ENCODE assay signal across 8 mouse cellular contexts in genomic region chr2:75661106-75661505, GRCm38 (mm10). TPM values are rescaled to one million over a fixed set of nuclear protein-coding genes. Genes with fewer than 3 reads are reported as not detected.
DNase-seq lines count a peak whose midpoint lies in the region; ATAC-seq and TF ChIP-seq lines count a peak whose summit lies in the region.

No protein-coding gene starts in this region.

- WGBS in heart, postnatal 0 days = 11% methylated on average over 2 of the region's 2 CpGs
- 34% methylated on average over 2 of the region's 2 CpGs for WGBS in liver, embryonic 15.5 days (ENCODE audit: insufficient replicate concordance)

- DNase-seq in heart, postnatal 0 days (ENCODE audit: low spot score) = no peak
- no peak for DNase-seq in adrenal gland, postnatal 14 days
- DNase-seq in adrenal gland, adult 2 months = no peak

- H3K4me3 ChIP-seq in erythroblast, embryonic 14.5 days (replicated peaks) = peak overlapping the region; percentile 97
- H3K4me3 ChIP-seq in E14TG2a.4 (replicated peaks; ENCODE audit: low read length) = peak overlapping the region; percentile 95
- H3K4me3 ChIP-seq in heart, postnatal 0 days (ENCODE audit: low read depth, low read length) = peak overlapping the region; percentile 97
- H3K4me3 ChIP-seq in liver, embryonic 15.5 days (replicated peaks) = peak overlapping the region; percentile 95

- no peak overlapping the region for H3K27ac ChIP-seq in heart, postnatal 0 days (ENCODE audit: low read depth)
- H3K27ac ChIP-seq in liver, embryonic 15.5 days (replicated peaks) = no peak overlapping the region

- ATAC-seq in erythroblast, adult 5-6 weeks (replicated peaks; ENCODE audit: low FRiP score, poor library complexity, severe bottlenecking) = no peak
- no peak for ATAC-seq in heart, postnatal 0 days (ENCODE audit: insufficient read depth, low read depth)
- ATAC-seq in liver, embryonic 15.5 days (ENCODE audit: insufficient read depth) = no peak
- no peak for ATAC-seq in granulocyte monocyte progenitor cell, adult 5-6 weeks (replicated peaks; ENCODE audit: poor library complexity, severe bottlenecking)

- H3K9ac ChIP-seq in heart, postnatal 0 days (replicated peaks; ENCODE audit: low read depth, low read length) = peak overlapping the region; percentile 100; the same call in 1 of the 2 replicates
- H3K9ac ChIP-seq in liver, embryonic 15.5 days = peak overlapping the region; percentile 98

- peak overlapping the region; percentile 78 for H3K4me2 ChIP-seq in heart, postnatal 0 days (ENCODE audit: low read depth, low read length)
- H3K4me2 ChIP-seq in liver, embryonic 15.5 days = peak overlapping the region; percentile 87

- no peaks in the 10 kb centered on the region for H3K9me3 ChIP-seq in erythroblast, embryonic 14.5 days (ENCODE audit: control insufficient read depth, low read length)
- no peaks in the 10 kb centered on the region for H3K9me3 ChIP-seq in E14TG2a.4 (ENCODE audit: low read length)
- H3K9me3 ChIP-seq in heart, postnatal 0 days (replicated peaks; ENCODE audit: control insufficient read depth, low read length) = no peaks in the 10 kb centered on the region
- H3K9me3 ChIP-seq in liver, embryonic 15.5 days (replicated peaks) = no peaks in the 10 kb centered on the region

- H3K27me3 ChIP-seq in erythroblast, embryonic 14.5 days (ENCODE audit: control insufficient read depth) = no peaks in the 10 kb centered on the region
- no peaks in the 10 kb centered on the region for H3K27me3 ChIP-seq in E14TG2a.4 (ENCODE audit: insufficient read depth, low read length)
- H3K27me3 ChIP-seq in heart, postnatal 0 days (ENCODE audit: control insufficient read depth, insufficient read depth, low read length) = no peaks in the 10 kb centered on the region
- H3K27me3 ChIP-seq in liver, embryonic 15.5 days = no peaks in the 10 kb centered on the region

- peaks cover 59% of the 10 kb centered on the region for H3K36me3 ChIP-seq in erythroblast, embryonic 14.5 days (ENCODE audit: control insufficient read depth)
- peaks cover 55% of the 10 kb centered on the region for H3K36me3 ChIP-seq in E14TG2a.4 (ENCODE audit: insufficient read depth, low read length)
- H3K36me3 ChIP-seq in heart, postnatal 0 days (replicated peaks; ENCODE audit: control insufficient read depth, insufficient read depth, low read length) = peaks cover 28% of the 10 kb centered on the region
- H3K36me3 ChIP-seq in liver, embryonic 15.5 days (replicated peaks) = peaks cover 48% of the 10 kb centered on the region

- TF ChIP-seq CTCF in E14TG2a.4 (conservative IDR thresholded peaks at IDR 0.05; ENCODE audit: low read length) = no peak
- no peak for TF ChIP-seq CTCF in heart, postnatal 0 days (IDR thresholded peaks at IDR 0.05; ENCODE audit: low read depth)

- H3K4me1 ChIP-seq in erythroblast, embryonic 14.5 days (ENCODE audit: control insufficient read depth) = peaks cover 28% of the 10 kb centered on the region
- H3K4me1 ChIP-seq in E14TG2a.4 (replicated peaks; ENCODE audit: low read depth, low read length) = peaks cover 51% of the 10 kb centered on the region
- H3K4me1 ChIP-seq in heart, postnatal 0 days (ENCODE audit: control insufficient read depth, insufficient read depth) = peaks cover 8% of the 10 kb centered on the region
- peaks cover 31% of the 10 kb centered on the region for H3K4me1 ChIP-seq in liver, embryonic 15.5 days (replicated peaks)

- TF ChIP-seq EP300 in heart, postnatal 0 days (IDR thresholded peaks at IDR 0.05; ENCODE audit: low read depth) = no peak

RNA-seq across cellular contexts. Expression of gene Hnrnpa3, which starts 2.0 kb away (rescaled TPM):
- 16.1 and 18.8 TPM in 2 replicates for polyA plus RNA-seq in erythroblast, embryonic 14.5 days (2012)
- total RNA-seq in erythroblast, adult 5-6 weeks (2015; ENCODE audit: low replicate concordance) = 181 and 187 TPM in 2 replicates
- 98.5 and 192 TPM in 2 replicates for total RNA-seq in erythroblast, adult 5-6 weeks (2017; ENCODE audit: low replicate concordance)
- total RNA-seq in heart, postnatal 0 days (2014; rRNA removed; ENCODE audit: low replicate concordance) = 26.0 and 33.9 TPM in 2 replicates
- 93.6 and 102 TPM in 2 replicates for polyA plus RNA-seq in heart, postnatal 0 days (2015; fragmentation: Nextera tagmentation; extraction: Ambion mirVana)
- polyA plus RNA-seq in liver, embryonic 15.5 days (2015; fragmentation: Nextera tagmentation; extraction: Ambion mirVana) = 96.7 and 101 TPM in 2 replicates
- total RNA-seq in adrenal gland, postnatal 14 days (2021) = 509 and 538 TPM in 2 replicates
- total RNA-seq in granulocyte monocyte progenitor cell, adult 5-6 weeks (2014; fragmentation: Nextera tagmentation) = 734 and 909 TPM in 2 replicates
- 363 and 370 TPM in 2 replicates for total RNA-seq in granulocyte monocyte progenitor cell, adult 5-6 weeks (2017)
- 100 to 1,000 TPM; 311 to 403 TPM for total RNA-seq in adrenal gland, adult 2 months (2021)
- 3.7 and 3.8 TPM in 2 replicates for polyA plus RNA-seq in adrenal gland, adult 2 months (2012; rRNA removed)

RNA-seq across cellular contexts. Expression of gene Nfe2l2, which starts 43.3 kb away (rescaled TPM):
- polyA plus RNA-seq in erythroblast, embryonic 14.5 days (2012) = 1.6 and 1.7 TPM in 2 replicates
- 52.5 and 91.5 TPM in 2 replicates for total RNA-seq in erythroblast, adult 5-6 weeks (2015; ENCODE audit: low replicate concordance)
- total RNA-seq in erythroblast, adult 5-6 weeks (2017; ENCODE audit: low replicate concordance) = 30.5 and 34.6 TPM in 2 replicates
- 47.1 and 55.2 TPM in 2 replicates for total RNA-seq in heart, postnatal 0 days (2014; rRNA removed; ENCODE audit: low replicate concordance)
- polyA plus RNA-seq in heart, postnatal 0 days (2015; fragmentation: Nextera tagmentation; extraction: Ambion mirVana) = 50.1 and 50.4 TPM in 2 replicates
- 37.1 and 40.7 TPM in 2 replicates for polyA plus RNA-seq in liver, embryonic 15.5 days (2015; fragmentation: Nextera tagmentation; extraction: Ambion mirVana)
- 93.6 and 103 TPM in 2 replicates for total RNA-seq in adrenal gland, postnatal 14 days (2021)
- 80.1 and 90.3 TPM in 2 replicates for total RNA-seq in granulocyte monocyte progenitor cell, adult 5-6 weeks (2014; fragmentation: Nextera tagmentation)
- total RNA-seq in granulocyte monocyte progenitor cell, adult 5-6 weeks (2017) = 55.3 and 68.7 TPM in 2 replicates
- total RNA-seq in adrenal gland, adult 2 months (2021) = 100 to 1,000 TPM in 1 of 2 experiments, 10 to 100 TPM in 1; 84.3 to 124 TPM
- polyA plus RNA-seq in adrenal gland, adult 2 months (2012; rRNA removed) = 36.3 and 42.9 TPM in 2 replicates
